Mouse (Mus musculus): ENCODE results near the gene Ccdc38. TPM values are rescaled to one million over a fixed set of nuclear protein-coding genes. Genes with fewer than 3 reads are reported as not detected.

The Ccdc38 gene
- polyA plus RNA-seq, 1 experiment from 2014 or later = 0.41 TPM

- Histone ChIP-seq H3K27me3 (replicated peaks) (no peaks in the 10 kb centered on the region), H3K27ac (replicated peaks) (peak overlapping the region; percentile 24; the same call in 1 of the 2 replicates), H3K4me1 (0 out of 2 replicates have a peak, but pooled peaks cover 5% of the 10 kb centered on the region), H3K4me2 (peak overlapping the region; percentile 41), H3K4me3 (replicated peaks) (peak overlapping the region; percentile 15), H3K9ac (replicated peaks) (no peak overlapping the region), H3K36me3 (no peaks in the 10 kb centered on the region), H3K9me3 (replicated peaks) (0 out of 2 replicates have a peak, but pooled peaks cover 2% of the 10 kb centered on the region)
- 33% methylated on average over 18 of the region's 18 CpGs for WGBS
- ATAC-seq (ENCODE audit: low FRiP score) = no peak; the same call in 1 of the 2 replicates
Measured at GRCm38 (mm10) chr10:93611419-93612007, 71.1 kb downstream of the Ccdc38 start.

- no peaks in the 10 kb centered on the region for H3K36me3 ChIP-seq
- no peak overlapping the region for H3K27ac ChIP-seq (replicated peaks)
- H3K4me2 ChIP-seq = no peak overlapping the region
- no peak overlapping the region for H3K9ac ChIP-seq (replicated peaks)
- ATAC-seq (ENCODE audit: low FRiP score) = no peak
- H3K4me1 ChIP-seq = 0 out of 2 replicates have a peak, but pooled peaks cover 5% of the 10 kb centered on the region
- 75% methylated on average over 8 of the region's 8 CpGs for WGBS
- H3K27me3 ChIP-seq (replicated peaks) = no peaks in the 10 kb centered on the region
- no peaks in the 10 kb centered on the region for H3K9me3 ChIP-seq (replicated peaks)
- no peak overlapping the region for H3K4me3 ChIP-seq (replicated peaks)
Measured at GRCm38 (mm10) chr10:93614850-93615249, 74.4 kb downstream of the Ccdc38 start.

GRCm38 (mm10) chr10:93620438-93621179 lies 80.2 kb downstream of the Ccdc38 start:
- Histone ChIP-seq H3K4me3 (replicated peaks) (no peak overlapping the region), H3K36me3 (no peaks in the 10 kb centered on the region), H3K27ac (replicated peaks) (no peak overlapping the region), H3K27me3 (replicated peaks) (no peaks in the 10 kb centered on the region), H3K4me2 (no peak overlapping the region), H3K4me1 (no peaks in the 10 kb centered on the region), H3K9me3 (replicated peaks) (no peaks in the 10 kb centered on the region), H3K9ac (replicated peaks) (no peak overlapping the region)
- ATAC-seq (ENCODE audit: low FRiP score) = no peak
- 70% methylated on average over 7 of the region's 7 CpGs for WGBS

GRCm38 (mm10) chr10:93623725-93624124 lies 83.3 kb downstream of the Ccdc38 start:
- no peak overlapping the region for H3K9ac ChIP-seq (replicated peaks)
- no peaks in the 10 kb centered on the region for H3K36me3 ChIP-seq
- ATAC-seq (ENCODE audit: low FRiP score) = no peak
- no peak overlapping the region for H3K4me2 ChIP-seq
- no peaks in the 10 kb centered on the region for H3K4me1 ChIP-seq
- H3K9me3 ChIP-seq (replicated peaks) = no peaks in the 10 kb centered on the region
- no peak overlapping the region for H3K4me3 ChIP-seq (replicated peaks)
- no peak overlapping the region for H3K27ac ChIP-seq (replicated peaks)
- no peaks in the 10 kb centered on the region for H3K27me3 ChIP-seq (replicated peaks)
- WGBS = 61% methylated on average over 9 of the region's 9 CpGs

GRCm38 (mm10) chr10:93624151-93624550 lies 83.7 kb downstream of the Ccdc38 start:
- no peaks in the 10 kb centered on the region for H3K9me3 ChIP-seq (replicated peaks)
- H3K27ac ChIP-seq (replicated peaks) = no peak overlapping the region
- H3K9ac ChIP-seq (replicated peaks) = no peak overlapping the region
- no peaks in the 10 kb centered on the region for H3K27me3 ChIP-seq (replicated peaks)
- no peak for ATAC-seq (ENCODE audit: low FRiP score)
- no peak overlapping the region for H3K4me2 ChIP-seq
- no peaks in the 10 kb centered on the region for H3K36me3 ChIP-seq
- 85% methylated on average over 10 of the region's 10 CpGs for WGBS
- H3K4me1 ChIP-seq = no peaks in the 10 kb centered on the region
- no peak overlapping the region for H3K4me3 ChIP-seq (replicated peaks)

GRCm38 (mm10) chr10:93630310-93630709 lies 89.9 kb downstream of the Ccdc38 start:
- Histone ChIP-seq H3K36me3 (no peaks in the 10 kb centered on the region), H3K4me3 (replicated peaks) (no peak overlapping the region), H3K4me2 (no peak overlapping the region), H3K27me3 (replicated peaks) (0 out of 2 replicates have a peak, but pooled peaks cover 3% of the 10 kb centered on the region), H3K9me3 (replicated peaks) (no peaks in the 10 kb centered on the region), H3K9ac (replicated peaks) (no peak overlapping the region), H3K27ac (replicated peaks) (no peak overlapping the region), H3K4me1 (no peaks in the 10 kb centered on the region)
- ATAC-seq (ENCODE audit: low FRiP score) = no peak
- WGBS = 88% methylated on average over 5 of the region's 5 CpGs

GRCm38 (mm10) chr10:93632086-93632485 lies 91.7 kb downstream of the Ccdc38 start:
- WGBS = 79% methylated on average over 4 of the region's 4 CpGs
- no peak overlapping the region for H3K27ac ChIP-seq (replicated peaks)
- no peaks in the 10 kb centered on the region for H3K9me3 ChIP-seq (replicated peaks)
- H3K27me3 ChIP-seq (replicated peaks) = 0 out of 2 replicates have a peak, but pooled peaks cover 3% of the 10 kb centered on the region
- no peak overlapping the region for H3K4me3 ChIP-seq (replicated peaks)
- no peaks in the 10 kb centered on the region for H3K4me1 ChIP-seq
- H3K4me2 ChIP-seq = no peak overlapping the region
- no peaks in the 10 kb centered on the region for H3K36me3 ChIP-seq
- H3K9ac ChIP-seq (replicated peaks) = no peak overlapping the region
- no peak for ATAC-seq (ENCODE audit: low FRiP score)

GRCm38 (mm10) chr10:93633563-93633962 lies 93.1 kb downstream of the Ccdc38 start:
- Histone ChIP-seq H3K4me2 (no peak overlapping the region), H3K4me1 (no peaks in the 10 kb centered on the region), H3K4me3 (replicated peaks) (no peak overlapping the region), H3K36me3 (no peaks in the 10 kb centered on the region), H3K9me3 (replicated peaks) (no peaks in the 10 kb centered on the region), H3K27me3 (replicated peaks) (0 out of 2 replicates have a peak, but pooled peaks cover 3% of the 10 kb centered on the region), H3K9ac (replicated peaks) (no peak overlapping the region), H3K27ac (replicated peaks) (no peak overlapping the region)
- 87% methylated on average over 5 of the region's 5 CpGs for WGBS
- ATAC-seq (ENCODE audit: low FRiP score) = no peak

Other genes with a start within 250 kb of the Ccdc38 start
- 8.6 and 10.1 TPM in 2 replicates for gene Elk3, start 229.5 kb upstream of the Ccdc38 start, polyA plus RNA-seq (2015; fragmentation: Nextera tagmentation; extraction: Ambion mirVana)
- gene Lta4h, start 87.2 kb upstream of the Ccdc38 start, polyA plus RNA-seq (2015; fragmentation: Nextera tagmentation; extraction: Ambion mirVana) = 79.3 and 129 TPM in 2 replicates
- 0.09 and 0.24 TPM in 2 replicates for gene Hal, start 51.9 kb upstream of the Ccdc38 start, polyA plus RNA-seq (2015; fragmentation: Nextera tagmentation; extraction: Ambion mirVana)
- gene Amdhd1, start 599 bp upstream of the Ccdc38 start, polyA plus RNA-seq (2015; fragmentation: Nextera tagmentation; extraction: Ambion mirVana) = 0.06 and 0.11 TPM in 2 replicates
- gene Snrpf, start 49.1 kb downstream of the Ccdc38 start, polyA plus RNA-seq (2015; fragmentation: Nextera tagmentation; extraction: Ambion mirVana) = 58.2 and 71.7 TPM in 2 replicates
- 0.43 and 0.59 TPM in 2 replicates for gene Ntn4, start 100.0 kb downstream of the Ccdc38 start, polyA plus RNA-seq (2015; fragmentation: Nextera tagmentation; extraction: Ambion mirVana)

All from neural tube, embryonic 15.5 days (tissue).